Mouse (Mus musculus) adrenal gland, postnatal 14 days (tissue): ENCODE data around the gene Stx8. TPM values are rescaled to one million over a fixed set of nuclear protein-coding genes. Genes with fewer than 3 reads are reported as not detected.

Source experiments
- DNase-seq: peaks from one replicate; pipeline ENCODE4 v3.0.0; 2021; ENCODE audit warnings: mixed read lengths
- microRNA-seq, 2 experiments: library from miRNA; unstranded; fragments of <30 nt; microRNA quantifications; one replicate each; pipeline ENCODE4 v1.2.0; 2021
- total RNA-seq: library from RNA; stranded (reverse); gene quantifications from 2 replicates; pipeline ENCODE4 v1.2.3, GENCODE M21; 2021

Gene Stx8
- total RNA-seq, 1 experiment from 2014 or later = 28.5 TPM

GRCm38 (mm10) chr11:68228941-68229665 lies 263.1 kb downstream of the Stx8 start:
- no peak for DNase-seq

GRCm38 (mm10) chr11:68231558-68231957 lies 265.6 kb downstream of the Stx8 start:
- no peak for DNase-seq

DNA sequence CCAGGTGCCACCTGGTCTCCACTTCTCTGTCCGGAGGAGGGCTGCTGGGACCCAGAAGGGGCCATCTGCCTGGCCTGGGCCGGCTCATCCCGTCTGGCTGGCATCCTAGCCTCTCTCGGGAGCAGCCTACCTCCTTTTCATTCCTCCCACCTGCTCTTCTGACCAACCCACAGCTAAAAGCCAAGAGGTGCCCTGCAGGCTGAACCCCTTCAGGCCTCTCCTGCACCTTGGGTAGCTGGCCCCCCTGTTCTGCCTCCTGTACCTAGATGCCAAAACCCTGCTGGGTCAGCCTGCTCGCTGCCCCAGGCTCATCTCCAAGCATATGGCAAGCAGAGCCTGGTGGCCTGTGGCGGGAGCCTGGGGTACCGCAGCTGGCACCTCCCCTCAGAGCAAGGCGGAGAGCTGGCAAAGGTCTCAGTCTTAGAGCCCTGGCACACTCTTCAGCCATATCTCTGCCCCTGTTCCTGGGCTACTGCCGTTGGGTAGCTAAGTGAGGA lies 267.5 kb downstream of the Stx8 start:
- DNase-seq = no peak

DNA sequence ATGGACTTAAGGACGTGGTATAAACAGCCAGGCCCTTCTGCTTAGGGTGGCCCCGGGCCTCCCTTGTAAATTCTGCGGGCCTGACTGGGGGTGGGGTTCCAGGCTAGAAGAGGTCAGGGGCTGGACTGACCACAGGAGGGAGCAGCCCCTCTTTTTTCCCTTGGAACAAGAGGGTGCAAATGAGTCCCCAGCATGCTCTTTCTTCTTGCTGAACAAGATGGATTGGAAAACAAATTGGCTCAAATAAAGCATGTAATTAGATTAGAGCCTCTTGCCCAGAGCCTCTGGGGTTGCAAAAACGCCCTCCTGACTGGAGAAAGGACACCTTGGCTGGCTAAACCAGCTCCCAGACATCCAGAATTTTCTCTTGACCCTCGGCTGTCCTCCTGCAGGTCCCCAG lies 273.8 kb downstream of the Stx8 start:
- no peak for DNase-seq

DNA sequence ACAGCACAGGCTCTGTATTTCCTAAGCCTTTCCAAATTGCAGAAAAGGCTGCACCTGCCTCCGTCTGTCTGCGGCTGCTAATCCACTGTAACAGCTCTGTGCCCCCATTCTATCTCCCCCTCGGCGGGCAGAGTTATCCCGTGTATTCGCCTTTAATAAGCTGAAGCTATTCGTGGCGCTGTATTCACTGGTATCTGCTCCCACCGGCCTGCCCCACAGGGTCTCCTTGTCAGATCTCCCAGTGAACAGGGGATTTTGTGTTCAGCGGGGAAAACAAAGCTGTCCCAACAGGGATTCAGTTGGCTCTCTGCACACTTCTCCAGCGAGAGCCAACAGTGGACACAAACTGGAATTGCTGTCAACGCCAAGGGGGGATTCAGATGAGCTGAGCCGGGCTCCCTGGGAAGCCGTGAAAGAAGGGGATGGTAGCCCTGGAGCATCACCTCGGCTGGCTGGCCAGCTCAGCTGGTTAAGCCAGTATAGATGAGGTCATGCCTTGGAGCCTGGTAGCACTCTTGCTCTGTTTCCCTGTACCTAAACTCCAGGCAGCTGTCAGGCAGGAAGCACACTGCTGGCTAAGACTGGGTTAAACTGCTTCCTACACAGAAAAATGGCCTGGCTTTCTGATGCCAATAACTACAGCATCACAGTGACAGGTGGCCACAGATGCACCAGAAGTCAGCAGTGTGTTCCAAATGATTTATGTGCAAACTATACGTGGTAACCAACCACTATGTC lies 278.4 kb downstream of the Stx8 start:
- DNase-seq = no peak

DNA sequence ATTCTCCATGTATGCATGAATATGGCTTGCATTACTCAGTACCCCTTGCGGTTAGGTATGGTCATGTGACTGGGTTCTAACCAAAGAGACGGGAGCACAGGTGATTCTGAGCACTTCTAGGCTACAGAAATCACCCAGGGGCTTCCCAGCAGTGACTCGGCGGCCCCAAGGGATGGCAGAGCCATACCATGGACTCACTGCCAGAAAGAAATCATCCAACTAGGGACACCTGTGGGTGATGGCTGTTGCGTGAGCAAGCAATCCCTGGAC lies 278.9 kb downstream of the Stx8 start:
- DNase-seq = no peak

GRCm38 (mm10) chr11:68247897-68248296 lies 281.9 kb downstream of the Stx8 start:
- no peak for DNase-seq

DNA sequence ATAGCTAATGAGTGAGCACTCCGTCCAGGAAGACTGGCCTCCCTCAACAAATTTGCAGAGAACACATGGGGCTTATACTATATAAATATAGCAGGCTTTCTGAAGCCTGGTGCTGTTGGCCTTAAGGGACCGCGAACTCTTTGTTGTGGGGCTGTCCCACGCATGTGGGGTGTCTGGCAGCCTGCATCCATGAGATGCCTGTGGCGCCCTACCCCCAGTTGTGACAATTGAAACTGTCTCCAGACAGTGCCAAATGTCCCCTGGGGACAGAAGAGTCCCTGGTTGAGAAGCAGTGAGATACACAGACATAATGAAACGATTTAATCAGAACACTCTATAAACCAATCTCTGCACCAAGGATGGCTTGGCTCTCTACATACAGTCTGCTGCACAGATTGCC lies 284.1 kb downstream of the Stx8 start:
- no peak for DNase-seq

DNA sequence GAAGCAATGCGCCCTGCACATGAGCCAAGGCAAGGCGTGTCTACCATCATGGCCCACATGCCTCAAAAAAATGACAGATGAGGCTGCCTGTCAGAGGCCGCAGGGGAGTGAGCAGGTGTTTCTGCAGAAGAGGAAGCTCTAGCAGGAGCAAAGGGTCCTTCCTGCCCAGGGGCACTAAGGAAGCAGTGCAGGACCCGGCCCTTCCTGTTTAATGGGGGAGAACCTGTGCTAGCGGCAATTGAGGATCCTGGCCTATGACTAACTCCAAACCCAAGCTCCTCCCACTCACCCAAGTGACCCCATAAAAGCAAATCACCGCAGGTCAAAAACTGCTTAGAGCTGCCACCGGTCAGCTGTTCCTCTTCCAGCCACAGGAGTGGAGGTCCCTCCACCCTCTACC lies 287.5 kb downstream of the Stx8 start:
- no peak for DNase-seq

Small RNAs within 50 kb of the gene (microRNA-seq; reads per million reads assigned to microRNA genes)
- gene Mir6406 = 0 reads per million in 2 experiments

Other genes with a start within 250 kb of the Stx8 start
- not detected in 2 replicates for gene Glp2r, start 195.0 kb upstream of the Stx8 start, total RNA-seq
- gene Gsg1l2, start 191.6 kb upstream of the Stx8 start, total RNA-seq = not detected in 2 replicates
- not detected in 2 replicates for gene Dhrs7c, start 168.0 kb upstream of the Stx8 start, total RNA-seq
- 2.0 and 2.1 TPM in 2 replicates for gene Usp43, start 44.0 kb upstream of the Stx8 start, total RNA-seq
- not detected in 2 replicates for gene Cfap52, start 542 bp upstream of the Stx8 start, total RNA-seq